Mouse (Mus musculus) c-Kit-positive CD71-negative TER-119-negative erythroid progenitor cells, embryonic 14.5 days (primary cell): ENCODE data around the gene Ntsr1.
A peak's percentile ranks its signal among the peaks of the same experiment; 100 is the strongest.

Source experiments
- DNase-seq: peaks from one replicate; pipeline ENCODE4 v3.0.0-alpha.2; 2013; ENCODE audit warnings: low read depth

Ntsr1 gene

GRCm38 (mm10) chr2:180508455-180509115, 8.8 kb downstream of the Ntsr1 start:
- no peak for DNase-seq

DNA sequence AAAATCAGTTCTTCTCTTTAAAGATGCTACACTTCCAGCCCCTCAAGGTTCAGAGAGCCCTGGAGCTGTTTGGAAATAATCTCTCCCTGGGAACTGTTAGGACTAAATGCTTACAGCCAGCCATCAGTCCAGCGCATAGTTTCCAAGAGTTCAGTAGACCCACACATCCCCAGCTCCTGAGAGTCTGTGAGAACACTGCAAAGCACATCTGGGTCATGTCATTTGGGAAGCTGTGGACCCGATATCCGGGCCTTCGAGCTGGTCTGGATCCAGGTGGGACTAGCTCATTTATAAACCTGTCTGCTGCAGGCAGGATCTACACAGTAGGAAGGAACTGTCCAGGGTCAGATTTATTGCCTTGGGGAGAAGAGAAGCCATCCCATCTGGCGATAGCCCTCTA, 11.1 kb downstream of the Ntsr1 start:
- DNase-seq: no peak

GRCm38 (mm10) chr2:180511875-180512661, 12.3 kb downstream of the Ntsr1 start:
- DNase-seq: no peak

DNA sequence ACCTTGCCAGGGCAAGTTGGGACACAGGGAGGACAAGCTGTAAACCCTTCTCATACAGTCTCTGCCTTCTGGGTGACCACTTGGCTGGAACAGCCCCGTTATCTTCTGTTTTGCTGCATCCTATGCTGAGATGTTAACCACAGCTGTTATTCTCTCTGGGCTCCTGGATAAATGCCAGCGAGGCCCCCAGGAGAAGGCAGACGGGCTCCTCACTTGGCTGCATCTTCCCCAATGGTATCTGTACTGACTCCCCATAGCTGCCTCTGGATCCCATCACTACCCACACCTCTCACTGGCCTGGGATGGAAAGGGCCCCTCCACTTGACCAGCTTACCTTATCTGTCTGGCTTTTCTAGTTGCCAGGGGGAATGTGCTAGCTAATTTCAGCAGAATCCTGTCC, 13.2 kb downstream of the Ntsr1 start:
- DNase-seq: no peak

- no peak for DNase-seq
Observed at GRCm38 (mm10) chr2:180513835-180514234, 14.1 kb downstream of the Ntsr1 start.

- no peak for DNase-seq
Observed at GRCm38 (mm10) chr2:180521437-180522221, 21.9 kb downstream of the Ntsr1 start.

DNA sequence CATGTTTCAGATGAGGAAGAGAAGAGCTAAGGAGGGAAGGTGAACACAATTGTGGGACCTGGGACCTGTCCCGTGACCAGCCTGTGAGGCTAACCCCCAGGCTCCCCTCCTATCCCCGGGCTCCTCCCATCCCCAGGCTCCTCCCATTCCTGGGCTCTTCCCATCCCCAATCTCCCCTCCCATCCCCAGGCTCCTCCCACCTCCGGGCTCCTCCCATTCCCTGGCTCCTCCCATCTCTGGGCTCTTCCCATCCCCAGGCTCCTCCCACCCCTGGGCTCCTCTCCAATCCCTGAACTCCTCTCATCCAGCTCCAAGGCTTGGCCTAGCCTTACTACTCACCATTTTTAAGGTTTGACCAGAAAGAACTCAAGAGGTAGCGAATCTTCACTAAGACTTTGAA, 23.0 kb downstream of the Ntsr1 start:
- DNase-seq: no peak

- no peak for DNase-seq
Observed at GRCm38 (mm10) chr2:180527447-180527846, 27.7 kb downstream of the Ntsr1 start.

DNA sequence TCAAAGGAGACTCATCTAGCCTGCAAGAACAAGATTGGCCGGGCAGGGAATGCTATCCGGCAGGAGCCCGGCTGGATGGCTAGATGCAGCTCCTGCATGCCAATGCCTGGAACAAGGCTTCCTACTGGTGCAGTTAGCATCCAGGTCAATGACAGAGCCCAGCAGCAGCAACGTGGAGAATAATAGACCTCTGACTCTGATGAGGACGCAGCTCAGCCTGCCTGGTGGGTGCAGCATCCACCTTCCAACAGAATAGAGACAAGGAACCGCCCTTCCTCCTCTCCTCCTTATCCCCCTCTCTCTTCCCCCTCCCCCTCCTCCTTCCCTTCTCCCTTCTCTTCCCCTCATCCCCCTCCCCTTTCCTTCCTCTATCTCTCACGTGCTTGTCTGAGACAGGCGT, 28.1 kb downstream of the Ntsr1 start:
- no peak for DNase-seq

DNA sequence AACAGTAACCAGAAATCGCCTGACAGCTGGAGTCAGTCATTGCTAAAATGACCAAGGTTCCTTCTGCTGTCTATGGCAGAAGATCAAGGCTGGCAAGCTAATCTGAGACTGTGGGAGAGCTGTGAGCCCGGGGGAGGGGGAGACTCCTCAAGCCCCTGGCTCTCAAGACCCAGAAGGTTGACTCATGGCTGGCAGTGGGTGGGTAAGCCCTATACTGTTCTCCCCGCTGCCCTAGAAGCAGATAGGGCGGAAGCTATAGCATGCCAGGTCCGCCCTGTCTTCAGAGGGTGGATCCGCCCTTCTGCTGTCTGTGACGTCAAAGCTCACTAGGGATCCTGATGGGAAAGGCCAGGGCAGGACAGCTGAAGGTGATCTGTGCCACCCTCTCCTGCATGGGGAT, 30.4 kb downstream of the Ntsr1 start:
- DNase-seq: no peak

GRCm38 (mm10) chr2:180530584-180530983, 30.8 kb downstream of the Ntsr1 start:
- no peak for DNase-seq

DNA sequence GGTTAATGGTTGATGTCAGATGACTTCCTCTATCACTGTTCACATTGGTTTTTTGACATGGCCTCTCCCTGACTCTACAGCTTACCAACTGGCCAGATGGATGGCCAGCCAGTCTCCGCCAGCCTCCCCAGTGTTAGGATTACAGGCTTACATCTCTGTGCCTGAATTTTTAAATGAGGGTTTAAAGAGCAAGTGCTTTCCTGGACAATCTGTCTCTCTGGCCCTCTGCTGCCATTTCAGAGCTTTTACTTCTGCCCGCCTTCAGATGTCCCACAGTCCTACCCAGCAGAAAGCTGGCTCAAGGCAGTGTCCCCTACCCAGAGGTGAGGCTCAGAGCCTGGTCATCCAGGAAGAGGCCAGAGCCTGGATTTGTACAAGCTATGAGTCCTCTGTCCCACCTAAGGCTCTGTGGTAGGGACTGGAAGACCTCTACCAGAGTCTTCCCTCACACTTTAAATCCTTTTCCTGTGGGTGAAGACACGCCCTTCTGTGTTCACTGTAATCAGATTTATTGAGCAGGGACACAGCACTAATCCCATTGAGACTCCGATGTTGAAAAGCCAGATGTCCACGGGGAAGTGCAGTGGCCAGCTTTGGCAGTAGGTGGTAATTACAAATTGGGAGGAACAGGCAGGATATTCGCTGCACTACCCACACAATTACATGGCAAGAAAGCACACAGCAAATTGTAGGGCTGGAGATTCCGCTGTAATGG, 32.1 kb downstream of the Ntsr1 start:
- DNase-seq: no peak

GRCm38 (mm10) chr2:180532386-180532995, 32.7 kb downstream of the Ntsr1 start:
- no peak for DNase-seq

GRCm38 (mm10) chr2:180533237-180533636, 33.5 kb downstream of the Ntsr1 start:
- no peak for DNase-seq

GRCm38 (mm10) chr2:180543675-180544074, 43.9 kb downstream of the Ntsr1 start:
- DNase-seq: no peak

- DNase-seq: no peak
Observed at GRCm38 (mm10) chr2:180545046-180545445, 45.3 kb downstream of the Ntsr1 start.

DNA sequence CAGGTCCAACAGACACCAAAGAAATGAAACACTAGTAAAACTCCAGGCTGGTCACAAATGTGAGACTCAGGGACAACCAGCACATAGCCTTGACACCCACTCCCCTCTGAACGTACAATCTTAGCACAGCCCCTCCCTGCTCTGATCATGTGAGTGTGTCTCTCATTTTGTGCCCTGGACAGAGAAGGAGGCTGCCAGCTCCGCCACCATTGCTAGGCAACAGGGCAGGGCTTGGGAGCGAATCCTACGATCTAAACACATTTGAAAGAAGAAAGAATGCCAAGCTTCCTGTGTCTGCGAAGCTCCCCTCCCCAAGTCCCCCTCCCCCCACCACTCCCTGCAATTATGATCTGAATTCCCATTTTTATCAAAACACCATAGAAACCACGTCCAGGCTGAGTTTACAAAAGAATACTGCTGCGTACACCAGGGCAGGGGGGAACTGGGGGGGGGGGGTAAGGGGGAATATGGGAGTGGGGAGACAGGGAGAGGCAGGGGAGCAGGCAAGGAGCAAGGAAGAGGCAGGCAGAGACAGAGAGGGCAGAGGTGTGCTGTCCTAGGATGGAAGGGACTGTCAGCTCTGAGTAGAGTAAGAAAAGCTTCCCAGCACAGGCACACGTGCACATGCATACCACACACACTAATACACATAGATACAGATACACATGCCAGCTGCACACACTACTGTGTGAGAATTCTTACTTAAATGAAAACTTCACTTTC, 47.8 kb downstream of the Ntsr1 start:
- no peak for DNase-seq

DNA sequence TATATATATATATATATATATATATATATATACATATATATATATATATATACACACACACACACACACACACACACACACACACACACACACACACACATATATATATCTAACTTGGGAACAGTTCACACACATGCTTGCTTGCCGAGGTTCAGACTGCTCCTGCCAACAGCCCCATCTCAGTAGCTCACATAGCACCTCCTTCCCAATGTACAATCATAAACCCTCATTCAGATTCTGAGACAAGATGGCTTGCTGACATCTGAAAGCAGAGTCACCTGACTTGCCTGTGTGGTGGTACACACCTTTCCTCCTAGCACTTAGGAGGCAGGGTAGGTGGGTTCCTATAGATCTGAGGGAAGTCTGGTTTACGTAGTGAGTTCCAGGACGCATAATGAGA, 52.6 kb downstream of the Ntsr1 start:
- no peak for DNase-seq

- no peak for DNase-seq
Observed at GRCm38 (mm10) chr2:180555219-180555618, 55.4 kb downstream of the Ntsr1 start.

DNA sequence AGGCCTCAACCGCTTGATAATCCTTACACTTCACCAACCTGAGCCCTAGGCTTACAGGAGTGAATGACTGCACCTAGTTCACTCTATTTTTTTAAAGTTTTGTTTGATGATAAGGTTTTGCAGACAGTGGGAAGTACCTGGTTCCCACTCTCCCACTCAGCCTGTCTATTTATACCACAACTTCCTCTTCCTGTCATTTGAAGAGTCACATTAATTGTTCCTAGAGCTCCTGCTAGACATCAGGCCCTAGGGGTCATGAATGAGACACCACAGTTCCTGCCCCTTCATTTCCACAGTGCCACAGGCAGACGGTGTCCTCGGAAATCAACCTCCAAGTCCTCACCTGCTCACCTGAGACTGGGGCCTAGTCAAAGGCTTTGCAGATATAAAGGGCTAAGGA, 56.7 kb downstream of the Ntsr1 start:
- no peak for DNase-seq

GRCm38 (mm10) chr2:180560245-180560644, 60.5 kb downstream of the Ntsr1 start:
- DNase-seq: peak; percentile 17
